Mouse (Mus musculus) C2C12 (cell line): Measurements from ENCODE around the gene Hdac4. TPM values are rescaled to one million over a fixed set of nuclear protein-coding genes. Genes with fewer than 3 reads are reported as not detected.

Experiments used
- H3K27me3 ChIP-seq: one replicate; pipeline ENCODE4 v1.6.1; 2011; ENCODE audit not compliant: control insufficient read depth, insufficient read depth, insufficient read length
- H3K36me3 ChIP-seq: one replicate; pipeline ENCODE4 v1.6.1; 2011; ENCODE audit not compliant: control insufficient read depth, insufficient read depth
- H3K4me3 ChIP-seq: one replicate; pipeline ENCODE4 v1.5.1; 2011; ENCODE audit warnings: mild to moderate bottlenecking, control low read depth; ENCODE audit not compliant: poor library complexity, insufficient read depth, severe bottlenecking
- H3K79me2 ChIP-seq: one replicate; pipeline ENCODE4 v1.6.1; 2011; ENCODE audit not compliant: control insufficient read depth, insufficient read depth
- H3K79me3 ChIP-seq: one replicate; pipeline ENCODE4 v1.6.1; 2011; ENCODE audit warnings: low read depth, control low read depth
- H3ac ChIP-seq: one replicate; pipeline ENCODE3; 2011; ENCODE audit warnings: low read depth; ENCODE audit not compliant: control insufficient read depth, insufficient read length
- CEBPB ChIP-seq: IDR thresholded peaks from one replicate; pipeline ENCODE4 v1.6.1; 2011; ENCODE audit warnings: low read depth, mild to moderate bottlenecking, control low read depth, moderate library complexity
- CTCF ChIP-seq: IDR thresholded peaks from one replicate; pipeline ENCODE4 v1.5.1; 2011; ENCODE audit not compliant: control insufficient read depth, insufficient read depth, insufficient read length
- FOSL1 ChIP-seq: IDR thresholded peaks from one replicate; pipeline ENCODE4 v1.8.0; 2011; ENCODE audit warnings: mild to moderate bottlenecking, low read length; ENCODE audit not compliant: poor library complexity, insufficient read depth, severe bottlenecking
- MAX ChIP-seq: IDR thresholded peaks from one replicate; pipeline ENCODE4 v1.6.1; 2011; ENCODE audit warnings: mild to moderate bottlenecking, control low read depth
- MYOD1 ChIP-seq: IDR thresholded peaks from one replicate; pipeline ENCODE4 v1.6.1; 2011; ENCODE audit warnings: low read depth; ENCODE audit not compliant: control insufficient read depth, insufficient read length
- MYOG ChIP-seq: IDR thresholded peaks from one replicate; pipeline ENCODE4 v1.6.1; 2011; ENCODE audit not compliant: control insufficient read depth, insufficient read length; ENCODE audit errors: extremely low read depth
- USF1 ChIP-seq: IDR thresholded peaks from one replicate; pipeline ENCODE4 v1.6.1; 2011; ENCODE audit warnings: low read depth, mild to moderate bottlenecking, control low read depth, moderate library complexity
- polyA plus RNA-seq: library from polyadenylated mRNA; unstranded; fragments of >200 nt; fragmentation: generic; extraction: Trizol; gene quantifications from one replicate; pipeline ENCODE4 v1.2.1, GENCODE M21; 2012; ENCODE audit warnings: missing spikeins

Gene Hdac4
- polyA plus RNA-seq, 1 experiment, result 9.6 TPM

- H3K79me2 ChIP-seq, result peaks cover 64% of the 10 kb centered on the region
- H3K79me3 ChIP-seq, result peaks cover 21% of the 10 kb centered on the region
- no peaks in the 10 kb centered on the region for H3K36me3 ChIP-seq
- no peak for TF ChIP-seq CTCF
- no peak for TF ChIP-seq USF1
- TF ChIP-seq MAX, result no peak
- no peak for TF ChIP-seq CEBPB
- no peak for TF ChIP-seq FOSL1
- no peak for TF ChIP-seq MYOD1
- TF ChIP-seq MYOG, result no peak
- H3ac ChIP-seq, result no peak overlapping the region
- H3K4me3 ChIP-seq, result no peak overlapping the region
- H3K27me3 ChIP-seq, result no peaks in the 10 kb centered on the region
These were observed 115.4 kb downstream of the Hdac4 start for GRCm38 (mm10) chr1:92079982-92080537.

- Histone ChIP-seq H3K36me3 (no peaks in the 10 kb centered on the region), H3K79me3 (peaks cover 21% of the 10 kb centered on the region), H3K79me2 (peaks cover 54% of the 10 kb centered on the region), H3K4me3 (no peak overlapping the region), H3K27me3 (no peaks in the 10 kb centered on the region), H3ac (no peak overlapping the region)
- TF ChIP-seq USF1 (no peak), MAX (no peak), CTCF (no peak), CEBPB (no peak), MYOG (no peak), FOSL1 (no peak), MYOD1 (no peak)
These were observed 120.2 kb downstream of the Hdac4 start for GRCm38 (mm10) chr1:92075312-92075711.

DNA sequence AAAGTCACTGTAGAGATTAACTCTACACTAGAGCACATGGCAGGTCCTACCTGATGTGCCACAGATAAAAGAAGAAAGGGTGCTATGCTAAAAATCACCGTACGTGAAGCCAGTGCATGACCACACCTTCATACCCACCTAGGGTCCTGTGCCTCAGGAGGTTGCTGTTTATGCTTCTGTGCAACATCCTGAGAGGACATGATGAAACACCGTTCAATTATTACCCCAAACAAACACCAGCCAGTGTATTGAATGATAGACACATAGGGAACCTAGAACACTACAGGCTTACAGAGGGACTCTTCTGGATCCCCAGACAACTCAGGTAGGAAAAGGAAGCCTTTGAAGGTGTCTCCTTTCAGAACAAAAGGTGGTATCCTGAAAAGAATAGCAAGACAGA is 120.8 kb downstream of the Hdac4 start:
- Histone ChIP-seq H3K27me3 (no peaks in the 10 kb centered on the region), H3K36me3 (no peaks in the 10 kb centered on the region), H3ac (no peak overlapping the region), H3K79me3 (peaks cover 16% of the 10 kb centered on the region), H3K4me3 (no peak overlapping the region), H3K79me2 (peaks cover 52% of the 10 kb centered on the region)
- TF ChIP-seq CEBPB (no peak), MYOD1 (no peak), FOSL1 (no peak), MAX (no peak), MYOG (no peak), CTCF (no peak), USF1 (no peak)

DNA sequence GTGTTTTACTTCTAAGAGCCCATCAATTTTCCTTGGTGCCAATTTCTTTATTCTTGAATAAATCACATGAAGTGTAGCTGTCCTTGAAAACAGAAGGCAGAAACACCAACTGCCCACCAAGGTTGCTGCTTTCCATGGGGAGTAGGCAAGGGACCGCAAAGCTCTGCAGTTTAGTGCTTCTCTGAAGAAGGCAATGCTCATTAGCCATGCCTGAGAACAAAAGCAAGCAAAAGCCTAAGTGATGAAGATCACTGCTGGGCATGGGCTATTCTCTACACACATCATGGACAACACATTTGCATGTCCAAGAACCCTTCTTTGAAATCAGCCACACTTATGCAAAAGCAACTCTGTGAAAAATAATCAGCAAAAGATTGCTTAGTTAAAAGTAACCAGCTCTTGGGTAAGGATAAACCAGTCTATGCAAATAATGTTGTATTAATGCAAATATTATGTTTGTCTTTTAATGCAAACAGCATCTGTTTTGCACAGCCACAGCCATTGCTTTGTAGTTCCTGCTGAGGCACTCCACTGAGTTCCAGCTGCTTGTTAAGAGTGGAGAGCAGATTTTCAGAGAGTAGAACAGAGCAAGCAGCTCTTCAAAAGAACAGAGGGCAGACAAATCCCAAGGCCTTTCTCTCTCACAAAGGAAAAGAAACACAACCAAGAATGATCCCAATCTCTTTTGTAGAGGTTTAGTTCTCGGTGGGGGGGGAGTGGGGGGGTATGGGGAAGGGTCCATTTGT is 125.4 kb downstream of the Hdac4 start:
- Histone ChIP-seq H3K79me2 (peaks cover 11% of the 10 kb centered on the region), H3K36me3 (no peaks in the 10 kb centered on the region), H3K27me3 (no peaks in the 10 kb centered on the region), H3K79me3 (peaks cover 2% of the 10 kb centered on the region), H3ac (no peak overlapping the region), H3K4me3 (no peak overlapping the region)
- TF ChIP-seq CEBPB (no peak), USF1 (no peak), FOSL1 (no peak), MYOG (no peak)

GRCm38 (mm10) chr1:92069464-92069863 is 126.0 kb downstream of the Hdac4 start:
- no peak overlapping the region for H3K4me3 ChIP-seq
- no peaks in the 10 kb centered on the region for H3K27me3 ChIP-seq
- peaks cover 2% of the 10 kb centered on the region for H3K79me3 ChIP-seq
- H3K79me2 ChIP-seq, result peaks cover 5% of the 10 kb centered on the region
- TF ChIP-seq MYOD1 (no peak), FOSL1 (no peak), MYOG (no peak), CTCF (no peak), USF1 (no peak), MAX (no peak), CEBPB (no peak)
- no peaks in the 10 kb centered on the region for H3K36me3 ChIP-seq
- H3ac ChIP-seq, result no peak overlapping the region
